Mouse (Mus musculus) midbrain, embryonic 13.5 days (tissue): ENCODE results near the gene Cables2. TPM values are rescaled to one million over a fixed set of nuclear protein-coding genes. Genes with fewer than 3 reads are reported as not detected.

Source experiments
- ATAC-seq: fragments of 200-750 bp; cut with Nextera tagmentation; 2 replicates; pipeline ENCODE4 v1.8.0; 2017; ENCODE audit warnings: mild to moderate bottlenecking, moderate TSS enrichment, moderate library complexity
- H3K27ac ChIP-seq: fragments of 300-500 bp; sonication (generic); 2 replicates; pipeline ENCODE4 v1.5.1; 2015; ENCODE audit warnings: inconsistent platforms, mild to moderate bottlenecking, moderate library complexity
- H3K27me3 ChIP-seq: fragments of 300-500 bp; sonication (generic); 2 replicates; pipeline ENCODE4 v1.6.1; 2015; ENCODE audit warnings: mild to moderate bottlenecking, inconsistent platforms
- H3K36me3 ChIP-seq: fragments of 300-500 bp; sonication (generic); 2 replicates; pipeline ENCODE4 v1.6.1; 2015; ENCODE audit warnings: mild to moderate bottlenecking, inconsistent platforms
- H3K4me1 ChIP-seq: fragments of 300-500 bp; sonication (generic); replicated peaks from 2 replicates; pipeline ENCODE4 v1.6.1; 2015; ENCODE audit warnings: inconsistent platforms
- H3K4me2 ChIP-seq: fragments of 300-500 bp; sonication (generic); replicated peaks from 2 replicates; pipeline ENCODE4 v1.6.1; 2015; ENCODE audit warnings: moderate library complexity, mild to moderate bottlenecking, inconsistent platforms
- H3K4me3 ChIP-seq: fragments of 300-500 bp; sonication (generic); replicated peaks from 2 replicates; pipeline ENCODE4 v1.5.1; 2015; ENCODE audit warnings: mild to moderate bottlenecking, inconsistent platforms
- H3K9ac ChIP-seq: fragments of 300-500 bp; sonication (generic); replicated peaks from 2 replicates; pipeline ENCODE4 v1.6.1; 2015; ENCODE audit warnings: mild to moderate bottlenecking, inconsistent platforms
- H3K9me3 ChIP-seq: fragments of 300-500 bp; sonication (generic); 2 replicates; pipeline ENCODE4 v1.6.1; 2016; ENCODE audit warnings: mild to moderate bottlenecking, inconsistent platforms
- WGBS: fragments of 180-500 bp; shearing (Covaris S2); methylation state at CpG from one replicate; pipeline ENCODE4 v1.1.7; 2015; 5-methylcytosine and 5-hydroxymethylcytosine counted together
- polyA plus RNA-seq: library from polyadenylated mRNA; unstranded; fragments of >200 nt; fragmentation: Nextera tagmentation; extraction: Ambion mirVana; gene quantifications from 2 replicates; pipeline ENCODE4 v1.2.1, GENCODE M21; 2015

Cables2 gene
- polyA plus RNA-seq, 1 experiment from 2014 or later = 21.6 TPM

- Histone ChIP-seq H3K4me1 (0 out of 2 replicates have a peak, but pooled peaks cover 6% of the 10 kb centered on the region), H3K4me3 (no peak overlapping the region), H3K9me3 (no peaks in the 10 kb centered on the region), H3K27ac (no peak overlapping the region), H3K36me3 (no peaks in the 10 kb centered on the region), H3K4me2 (no peak overlapping the region), H3K27me3 (no peaks in the 10 kb centered on the region), H3K9ac (no peak overlapping the region)
- no peak for ATAC-seq
- WGBS = 91% methylated on average over 5 of the region's 5 CpGs
Observed at GRCm38 (mm10) chr2:180247916-180248315, 25.4 kb downstream of the Cables2 start.

- Histone ChIP-seq H3K9me3 (peaks cover 4% of the 10 kb centered on the region; the same call in 1 of the 2 replicates), H3K9ac (no peak overlapping the region), H3K27me3 (no peaks in the 10 kb centered on the region), H3K4me3 (no peak overlapping the region), H3K36me3 (no peaks in the 10 kb centered on the region), H3K4me2 (no peak overlapping the region), H3K4me1 (no peaks in the 10 kb centered on the region), H3K27ac (no peak overlapping the region)
- 85% methylated on average over 4 of the region's 4 CpGs for WGBS
- no peak for ATAC-seq
Observed at GRCm38 (mm10) chr2:180243108-180243507, 30.2 kb downstream of the Cables2 start.

GRCm38 (mm10) chr2:180238591-180238990, 34.7 kb downstream of the Cables2 start:
- Histone ChIP-seq H3K9me3 (peaks cover 4% of the 10 kb centered on the region; the same call in 1 of the 2 replicates), H3K4me2 (no peak overlapping the region), H3K27me3 (no peaks in the 10 kb centered on the region), H3K9ac (no peak overlapping the region), H3K27ac (no peak overlapping the region), H3K4me1 (no peaks in the 10 kb centered on the region), H3K4me3 (no peak overlapping the region), H3K36me3 (no peaks in the 10 kb centered on the region)
- ATAC-seq = no peak
- 88% methylated on average over 5 of the region's 5 CpGs for WGBS

GRCm38 (mm10) chr2:180237601-180238345, 35.5 kb downstream of the Cables2 start:
- Histone ChIP-seq H3K9me3 (peaks cover 4% of the 10 kb centered on the region; the same call in 1 of the 2 replicates), H3K4me1 (no peaks in the 10 kb centered on the region), H3K36me3 (no peaks in the 10 kb centered on the region), H3K4me2 (no peak overlapping the region), H3K27me3 (no peaks in the 10 kb centered on the region), H3K9ac (no peak overlapping the region), H3K27ac (no peak overlapping the region), H3K4me3 (no peak overlapping the region)
- ATAC-seq = no peak
- WGBS = 93% methylated on average over 7 of the region's 7 CpGs

- H3K27ac ChIP-seq = no peak overlapping the region
- H3K9ac ChIP-seq = no peak overlapping the region
- no peaks in the 10 kb centered on the region for H3K36me3 ChIP-seq
- no peaks in the 10 kb centered on the region for H3K27me3 ChIP-seq
- peaks cover 4% of the 10 kb centered on the region; the same call in 1 of the 2 replicates for H3K9me3 ChIP-seq
- H3K4me2 ChIP-seq = no peak overlapping the region
- no peaks in the 10 kb centered on the region for H3K4me1 ChIP-seq
- ATAC-seq = no peak
- H3K4me3 ChIP-seq = no peak overlapping the region
- WGBS = 88% methylated on average over 3 of the region's 3 CpGs
Observed at GRCm38 (mm10) chr2:180236930-180237329, 36.4 kb downstream of the Cables2 start.

GRCm38 (mm10) chr2:180236500-180236899, 36.8 kb downstream of the Cables2 start:
- Histone ChIP-seq H3K36me3 (no peaks in the 10 kb centered on the region), H3K4me3 (no peak overlapping the region), H3K4me2 (no peak overlapping the region), H3K4me1 (no peaks in the 10 kb centered on the region), H3K9me3 (no peaks in the 10 kb centered on the region), H3K27me3 (no peaks in the 10 kb centered on the region), H3K9ac (no peak overlapping the region), H3K27ac (no peak overlapping the region)
- ATAC-seq = no peak
- WGBS = 59% methylated on average over 2 of the region's 3 CpGs

GRCm38 (mm10) chr2:180235788-180236187, 37.5 kb downstream of the Cables2 start:
- 91% methylated on average over 4 of the region's 4 CpGs for WGBS
- ATAC-seq = no peak

GRCm38 (mm10) chr2:180234980-180235379, 38.3 kb downstream of the Cables2 start:
- no peak overlapping the region for H3K4me3 ChIP-seq
- ATAC-seq = no peak
- WGBS = 55% methylated on average over 6 of the region's 6 CpGs
- H3K27ac ChIP-seq = no peak overlapping the region
- H3K4me1 ChIP-seq = no peaks in the 10 kb centered on the region
- no peak overlapping the region for H3K4me2 ChIP-seq
- H3K27me3 ChIP-seq = no peaks in the 10 kb centered on the region
- H3K9me3 ChIP-seq = no peaks in the 10 kb centered on the region
- H3K36me3 ChIP-seq = no peaks in the 10 kb centered on the region
- H3K9ac ChIP-seq = no peak overlapping the region

More at GRCm38 (mm10) chr2:180235788-180236187, 37.5 kb downstream of the Cables2 start:
- Histone ChIP-seq H3K27me3 (no peaks in the 10 kb centered on the region), H3K4me3 (no peak overlapping the region), H3K4me2 (no peak overlapping the region), H3K4me1 (no peaks in the 10 kb centered on the region), H3K27ac (no peak overlapping the region), H3K9me3 (no peaks in the 10 kb centered on the region), H3K9ac (no peak overlapping the region), H3K36me3 (no peaks in the 10 kb centered on the region)

GRCm38 (mm10) chr2:180234353-180234752, 38.9 kb downstream of the Cables2 start:
- Histone ChIP-seq H3K9me3 (no peaks in the 10 kb centered on the region), H3K36me3 (no peaks in the 10 kb centered on the region), H3K4me1 (no peaks in the 10 kb centered on the region), H3K4me2 (no peak overlapping the region), H3K9ac (no peak overlapping the region), H3K27ac (no peak overlapping the region), H3K4me3 (no peak overlapping the region), H3K27me3 (no peaks in the 10 kb centered on the region)
- WGBS = 92% methylated on average over 8 of the region's 8 CpGs
- no peak for ATAC-seq

GRCm38 (mm10) chr2:180233101-180233904, 40.0 kb downstream of the Cables2 start:
- no peaks in the 10 kb centered on the region for H3K36me3 ChIP-seq
- no peak for ATAC-seq
- no peaks in the 10 kb centered on the region for H3K27me3 ChIP-seq
- no peaks in the 10 kb centered on the region for H3K9me3 ChIP-seq
- peaks cover 4% of the 10 kb centered on the region for H3K4me1 ChIP-seq
- WGBS = 88% methylated on average over 7 of the region's 7 CpGs
- H3K27ac ChIP-seq = no peak overlapping the region
- H3K4me2 ChIP-seq = no peak overlapping the region
- no peak overlapping the region for H3K9ac ChIP-seq
- H3K4me3 ChIP-seq = no peak overlapping the region

GRCm38 (mm10) chr2:180230482-180230881, 42.8 kb downstream of the Cables2 start:
- Histone ChIP-seq H3K9me3 (no peaks in the 10 kb centered on the region), H3K4me1 (peaks cover 28% of the 10 kb centered on the region), H3K4me2 (no peak overlapping the region), H3K4me3 (no peak overlapping the region), H3K36me3 (no peaks in the 10 kb centered on the region), H3K27ac (no peak overlapping the region), H3K27me3 (peaks cover 21% of the 10 kb centered on the region), H3K9ac (no peak overlapping the region)
- no peak for ATAC-seq
- 58% methylated on average over 4 of the region's 4 CpGs for WGBS

- Histone ChIP-seq H3K4me3 (no peak overlapping the region), H3K9me3 (no peaks in the 10 kb centered on the region), H3K36me3 (no peaks in the 10 kb centered on the region), H3K27me3 (peaks cover 34% of the 10 kb centered on the region), H3K9ac (no peak overlapping the region), H3K4me1 (peaks cover 37% of the 10 kb centered on the region), H3K4me2 (no peak overlapping the region), H3K27ac (no peak overlapping the region)
- no peak for ATAC-seq
- WGBS = 78% methylated on average over 3 of the region's 3 CpGs
Observed at GRCm38 (mm10) chr2:180229129-180229528, 44.2 kb downstream of the Cables2 start.
